Mouse (Mus musculus): ENCODE measurements around the gene C1s1.
"Not testable (repeated sequence)": the region's sequence is repeated elsewhere in the genome, so short reads cannot be mapped to it uniquely, and the experiment has no call there.

GRCm38 (mm10) chr6:124555956-124556355 lies 13.8 kb upstream of the C1s1 start:
- TF ChIP-seq EP300, CTCF (IDR thresholded peaks at IDR 0.05; ENCODE audit: low read depth): not testable (repeated sequence)
